Mouse (Mus musculus) adrenal gland, postnatal 36 days (tissue): ENCODE measurements around the gene Megf8. TPM values are rescaled to one million over a fixed set of nuclear protein-coding genes. Genes with fewer than 3 reads are reported as not detected.
"Not testable (repeated sequence)": the region's sequence is repeated elsewhere in the genome, so short reads cannot be mapped to it uniquely, and the experiment has no call there.

Experiments
- DNase-seq, 2 experiments: peaks; one replicate each; pipeline ENCODE4 v3.0.0; 2021; ENCODE audit warnings: mixed read lengths in 1 of 2
- total RNA-seq, 2 experiments: library from RNA; stranded (reverse); gene quantifications; 2 replicates each; pipeline ENCODE4 v1.2.3; 2021

The Megf8 gene
- total RNA-seq, 2 experiments from 2014 or later, result 43.7 to 51.3 TPM

DNA sequence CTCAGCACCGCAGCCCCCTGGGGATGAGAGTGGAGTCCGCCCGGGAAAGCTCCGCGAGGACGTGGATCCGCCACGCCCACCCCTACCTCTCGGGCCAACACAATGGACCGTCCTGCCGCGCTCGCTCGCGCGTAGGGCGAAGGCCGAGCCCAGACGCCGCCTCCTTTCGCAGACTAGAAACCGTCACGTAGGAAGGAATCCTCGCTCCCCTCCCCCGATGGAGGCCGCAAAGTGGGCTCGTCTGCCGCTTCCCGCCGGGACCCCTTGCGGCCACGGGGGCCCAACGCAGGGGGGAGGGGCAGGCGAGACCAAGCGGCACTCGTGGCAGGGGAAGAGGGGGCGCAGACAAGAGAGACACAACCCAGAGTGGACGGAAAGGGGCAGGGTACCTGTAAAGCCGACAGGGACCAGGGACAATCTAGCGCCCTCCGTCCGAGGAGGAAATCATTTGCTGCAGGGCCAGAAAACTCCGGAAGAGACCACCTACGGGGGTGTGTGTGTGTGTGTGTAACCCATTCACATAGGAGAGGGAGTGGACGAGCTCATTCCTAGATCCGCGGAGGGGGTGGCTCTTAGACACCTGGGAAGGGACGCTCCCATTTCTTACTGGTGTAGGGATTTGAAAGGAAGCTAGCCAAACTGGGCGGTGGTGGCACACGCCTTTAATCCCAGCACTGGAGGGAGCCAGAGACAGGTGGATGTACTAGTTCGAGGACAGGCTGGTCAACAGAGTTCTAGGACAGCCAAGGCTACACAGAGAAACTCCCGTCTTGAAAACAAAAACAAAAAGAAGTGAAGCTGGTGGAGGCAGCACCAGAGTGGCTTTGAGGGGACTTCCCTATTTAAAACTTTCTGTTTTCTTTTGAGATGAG lies 19.3 kb upstream of the Megf8 start, which contains the start of gene Pafah1b3:
TSS of gene Pafah1b3 (minus strand) at position 533 of the 872 bp plus-strand sequence.
- DNase-seq, result peak; percentile 77 to 83

DNA sequence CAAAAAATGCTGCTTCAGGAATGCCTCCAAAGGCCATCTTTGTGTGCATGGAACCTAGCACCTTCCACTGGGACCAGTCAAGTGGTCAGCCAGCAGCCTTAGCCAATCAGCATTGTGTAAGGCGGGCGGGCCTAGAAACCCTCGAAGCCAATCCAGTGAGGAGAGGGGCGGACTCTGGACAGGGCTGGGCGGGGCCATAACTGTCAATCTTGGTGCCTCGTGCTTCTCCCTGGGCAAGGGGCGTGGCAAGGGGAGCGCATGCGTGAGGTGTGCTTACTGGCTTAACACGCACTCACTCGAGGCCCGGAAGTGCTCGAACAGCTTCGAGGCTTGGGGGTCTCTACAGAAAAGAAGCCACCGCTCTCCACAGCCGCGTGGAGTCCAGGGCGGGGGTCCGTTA lies 15.9 kb upstream of the Megf8 start, which contains the start of gene Prr19:
TSS of gene Prr19 (plus strand) at position 349 of the 400 bp plus-strand sequence.
- no peak for DNase-seq

DNA sequence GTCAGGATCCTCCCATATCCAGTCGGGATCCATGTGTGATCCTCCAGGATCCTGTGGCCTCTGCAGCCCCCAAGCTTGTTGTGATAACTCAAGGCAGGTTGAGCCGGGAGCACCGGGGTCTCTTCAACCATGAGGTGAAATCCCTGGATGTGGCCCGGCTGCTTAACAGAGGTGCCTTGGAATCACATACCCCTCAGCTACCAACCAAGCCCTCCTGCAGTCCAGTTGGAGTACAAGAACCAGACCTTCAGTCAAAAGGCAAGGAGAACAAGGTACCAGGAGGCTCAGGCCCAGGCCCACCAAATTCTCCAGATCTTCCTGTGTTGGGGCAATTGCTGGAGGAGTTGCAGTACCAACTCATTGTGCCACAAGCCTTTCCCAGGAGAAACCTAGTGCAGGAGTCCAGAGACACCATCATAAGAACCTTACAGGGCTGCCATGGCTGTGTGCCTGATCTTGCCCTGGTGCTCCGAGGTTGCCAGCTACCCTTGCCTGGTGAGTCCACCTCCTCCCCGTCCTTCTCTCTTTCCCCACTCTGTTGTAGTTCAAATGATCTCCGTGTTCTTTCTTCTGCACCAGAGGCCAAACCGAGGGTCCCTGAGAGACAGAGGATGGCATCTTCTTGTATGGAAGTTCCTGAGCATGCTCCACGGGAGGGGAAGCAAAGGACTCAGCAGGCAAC lies 13.8 kb upstream of the Megf8 start:
- no peak for DNase-seq

DNA sequence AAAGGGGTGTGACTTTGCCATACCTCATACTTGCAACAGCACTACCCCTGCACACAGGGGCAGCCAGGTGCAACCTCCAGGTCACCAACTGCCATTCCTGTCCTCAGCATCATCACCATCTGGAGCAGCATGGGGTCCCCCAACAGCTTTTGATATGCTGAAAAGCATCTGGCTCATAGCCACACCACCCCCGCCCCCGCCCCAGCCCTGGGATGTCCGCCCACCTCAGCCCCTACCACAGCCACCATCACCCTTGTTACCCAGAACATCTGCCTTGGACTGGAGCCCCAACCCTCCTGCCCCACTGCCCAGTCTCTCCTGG lies 13.3 kb upstream of the Megf8 start:
- DNase-seq, result no peak

DNA sequence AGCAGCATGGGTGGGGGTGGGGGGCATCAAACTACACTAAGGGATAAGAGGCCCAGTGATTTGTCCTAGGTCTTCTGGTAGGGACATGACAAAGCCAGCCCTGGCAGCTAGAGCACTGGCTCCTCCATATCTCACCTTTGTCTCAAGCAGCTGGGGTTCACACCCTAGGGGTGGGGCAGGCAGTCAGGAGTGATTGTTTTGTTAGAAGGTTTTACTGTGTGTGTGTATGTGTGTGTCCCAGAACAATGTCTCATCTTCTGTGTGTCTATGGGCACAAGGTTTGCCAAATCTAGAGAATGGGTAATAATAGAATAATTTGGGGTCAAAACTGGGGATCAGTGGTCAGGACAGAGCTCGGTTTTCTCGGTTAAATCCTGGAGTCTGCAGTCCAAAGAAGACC lies 11.5 kb upstream of the Megf8 start:
- no peak for DNase-seq

DNA sequence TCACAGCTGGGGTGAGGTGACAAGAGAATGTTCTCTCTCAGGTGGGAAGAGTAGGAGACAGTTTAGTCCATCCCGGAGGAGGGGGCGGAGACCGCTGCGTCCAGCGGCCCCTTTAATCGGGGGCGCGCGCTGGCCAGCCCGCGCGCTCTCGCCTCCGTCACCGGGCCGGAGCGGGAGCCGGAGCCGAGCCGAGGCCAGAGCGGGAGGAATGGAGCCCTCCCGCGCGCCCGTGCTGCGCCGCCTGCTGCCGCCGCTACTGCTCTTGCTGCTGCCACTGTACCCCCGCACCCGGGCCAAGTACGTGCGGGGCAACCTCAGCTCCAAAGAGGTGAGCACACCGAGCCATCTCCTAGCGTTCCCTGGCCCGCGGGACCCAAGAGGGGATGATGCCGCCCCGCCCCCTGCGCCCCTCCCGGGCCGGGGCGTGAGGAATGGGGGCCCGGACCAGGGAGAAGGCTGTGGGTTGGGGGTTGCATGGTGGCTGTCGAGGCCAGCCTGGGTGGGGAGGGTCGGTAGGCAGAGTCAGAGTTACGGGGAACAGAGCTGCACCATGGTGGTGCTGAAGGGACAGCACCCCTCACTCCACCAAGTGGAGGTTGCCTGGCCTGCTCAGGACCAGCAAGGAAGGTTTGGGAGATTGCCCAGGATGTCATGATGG lies 10.9 kb upstream of the Megf8 start, which contains the start of gene Tmem145:
TSS of gene Tmem145 (plus strand) at position 151 of the 658 bp plus-strand sequence.
- peak; percentile 62 to 73 for DNase-seq

DNA sequence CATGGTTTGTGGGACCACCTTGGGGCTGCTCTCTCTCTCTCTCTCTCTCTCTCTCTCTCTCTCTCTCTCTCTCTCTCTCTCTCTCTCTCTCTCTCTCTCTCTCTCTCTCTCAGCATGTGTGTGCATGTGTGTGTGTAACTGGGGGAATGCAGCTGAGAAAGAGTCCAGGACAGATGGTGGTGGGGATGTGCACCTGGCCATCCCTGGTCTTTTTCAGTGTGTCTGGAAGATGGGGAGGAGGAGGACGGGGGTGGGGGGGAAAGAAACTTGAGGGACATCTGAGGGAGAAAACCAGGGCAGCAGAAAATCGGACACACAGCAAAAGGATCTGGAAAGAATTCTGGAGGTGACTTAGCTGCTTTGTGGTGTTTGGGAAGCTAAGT lies 10.4 kb upstream of the Megf8 start:
- no peak for DNase-seq

DNA sequence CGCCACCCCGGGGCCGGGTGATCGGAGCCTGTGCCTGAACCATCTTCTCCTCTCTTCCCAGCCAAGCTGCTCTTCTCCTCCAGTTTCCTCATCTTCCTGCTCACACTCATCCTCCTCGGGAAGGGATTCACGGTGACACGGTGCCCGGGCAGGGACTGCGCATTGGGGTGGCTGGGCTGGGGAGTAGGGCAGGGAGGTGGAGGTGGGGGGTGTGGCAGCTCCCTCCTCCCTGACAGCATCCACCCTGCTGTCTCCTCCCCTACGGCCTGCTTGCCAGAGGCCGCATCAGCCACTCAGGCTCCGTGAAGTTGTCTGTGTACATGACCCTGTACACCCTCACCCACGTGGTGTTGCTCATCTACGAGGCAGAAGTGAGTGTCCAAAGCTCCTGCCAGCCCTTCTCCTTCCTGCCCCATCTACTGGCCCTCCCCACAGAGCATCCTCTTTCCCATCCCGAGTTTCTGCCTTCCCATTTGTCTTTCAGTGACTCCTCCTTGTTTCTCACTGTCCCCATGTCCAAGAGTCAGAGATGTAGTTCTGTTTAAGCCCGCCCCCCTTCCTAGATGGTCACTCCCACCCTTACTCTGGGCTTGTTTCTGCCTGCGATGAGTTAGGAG lies 8.2 kb upstream of the Megf8 start:
- peak in 1 of 2 experiments; percentile 46 for DNase-seq

DNA sequence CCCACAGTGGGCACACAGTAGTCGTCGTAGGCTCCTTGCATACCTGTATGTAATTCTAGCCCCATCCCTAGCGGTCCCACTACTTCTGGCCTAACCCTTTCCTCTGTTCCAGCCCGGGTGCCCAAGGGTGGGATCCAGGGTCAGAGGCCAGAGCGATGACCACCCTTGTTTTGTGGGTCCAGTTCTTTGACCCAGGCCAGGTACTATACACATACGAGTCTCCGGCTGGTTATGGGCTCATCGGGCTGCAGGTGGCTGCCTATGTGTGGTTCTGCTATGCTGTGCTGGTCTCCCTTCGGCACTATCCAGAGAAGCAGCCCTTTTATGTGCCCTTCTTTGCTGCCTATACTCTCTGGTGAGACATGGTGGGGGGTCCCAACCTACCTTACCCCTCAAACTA lies 7.5 kb upstream of the Megf8 start:
- DNase-seq, result no peak

DNA sequence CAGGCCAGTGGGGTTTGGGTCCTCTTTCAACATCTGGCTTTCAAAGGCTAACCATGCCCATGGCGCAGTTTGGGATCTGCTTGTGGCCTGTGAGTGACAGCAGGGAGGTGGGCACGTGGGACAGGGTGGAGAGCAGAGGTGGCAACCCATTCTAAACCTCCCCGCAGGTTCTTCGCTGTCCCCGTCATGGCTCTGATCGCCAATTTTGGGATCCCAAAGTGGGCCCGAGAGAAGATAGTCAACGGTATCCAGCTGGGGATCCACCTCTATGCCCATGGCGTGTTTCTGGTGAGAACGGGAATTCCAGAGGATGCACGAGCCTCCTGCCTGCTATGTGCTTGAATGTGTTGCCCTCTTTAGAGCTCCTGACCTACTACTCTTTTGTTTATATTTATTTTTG lies 5.8 kb upstream of the Megf8 start:
- no peak for DNase-seq

DNA sequence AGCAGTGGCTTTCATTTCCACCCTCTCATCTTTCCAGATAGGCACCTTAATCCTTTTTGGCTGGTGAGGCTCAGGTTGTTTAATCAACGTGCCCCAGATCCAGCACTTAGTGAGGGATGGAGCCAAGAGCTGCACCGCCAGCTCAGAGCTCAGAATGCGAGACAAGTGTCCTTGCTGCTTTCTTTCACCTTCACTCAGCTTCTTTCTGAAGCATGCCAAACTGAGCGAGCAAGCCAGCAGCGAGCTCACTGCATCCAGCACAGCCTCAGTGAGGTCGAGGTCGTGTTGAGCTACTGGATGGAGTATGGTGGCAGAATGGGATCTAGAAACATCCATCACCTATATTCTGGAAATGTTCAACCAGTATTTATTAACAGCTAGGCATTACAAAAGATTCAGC lies 3.6 kb upstream of the Megf8 start:
- DNase-seq, result peak; percentile 23 to 39

DNA sequence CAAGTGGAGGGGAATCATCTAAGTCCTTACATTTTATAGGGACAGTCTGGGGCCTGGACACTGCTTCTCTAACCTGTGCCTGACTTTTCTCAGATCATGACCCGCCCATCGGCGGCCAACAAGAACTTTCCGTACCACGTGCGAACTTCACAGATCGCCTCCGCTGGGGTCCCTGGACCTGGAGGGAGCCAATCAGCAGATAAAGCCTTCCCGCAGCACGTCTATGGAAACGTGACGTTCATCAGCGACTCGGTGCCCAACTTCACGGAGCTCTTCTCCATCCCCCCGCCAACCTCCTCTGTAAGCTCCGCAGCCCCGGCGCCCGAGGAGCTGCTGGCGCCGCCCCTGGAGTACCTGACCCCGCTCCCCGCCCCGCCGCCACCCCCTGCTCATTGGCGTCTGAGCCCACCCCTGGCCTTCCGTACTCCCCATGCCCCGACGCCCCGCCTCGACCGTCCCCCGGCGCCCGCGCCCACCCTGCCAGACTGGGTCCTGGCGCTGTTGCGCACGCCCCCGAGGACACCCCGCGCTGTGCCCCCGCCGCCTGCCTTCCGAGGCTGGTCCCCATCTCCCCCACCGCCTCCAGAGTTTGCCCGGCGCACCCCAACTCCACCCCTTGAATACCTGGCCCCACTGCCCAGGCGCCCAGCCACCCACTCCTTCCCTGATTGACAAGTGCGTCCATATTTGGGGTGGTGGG lies 2.2 kb upstream of the Megf8 start:
- peak in 1 of 2 experiments; percentile 27 for DNase-seq

DNA sequence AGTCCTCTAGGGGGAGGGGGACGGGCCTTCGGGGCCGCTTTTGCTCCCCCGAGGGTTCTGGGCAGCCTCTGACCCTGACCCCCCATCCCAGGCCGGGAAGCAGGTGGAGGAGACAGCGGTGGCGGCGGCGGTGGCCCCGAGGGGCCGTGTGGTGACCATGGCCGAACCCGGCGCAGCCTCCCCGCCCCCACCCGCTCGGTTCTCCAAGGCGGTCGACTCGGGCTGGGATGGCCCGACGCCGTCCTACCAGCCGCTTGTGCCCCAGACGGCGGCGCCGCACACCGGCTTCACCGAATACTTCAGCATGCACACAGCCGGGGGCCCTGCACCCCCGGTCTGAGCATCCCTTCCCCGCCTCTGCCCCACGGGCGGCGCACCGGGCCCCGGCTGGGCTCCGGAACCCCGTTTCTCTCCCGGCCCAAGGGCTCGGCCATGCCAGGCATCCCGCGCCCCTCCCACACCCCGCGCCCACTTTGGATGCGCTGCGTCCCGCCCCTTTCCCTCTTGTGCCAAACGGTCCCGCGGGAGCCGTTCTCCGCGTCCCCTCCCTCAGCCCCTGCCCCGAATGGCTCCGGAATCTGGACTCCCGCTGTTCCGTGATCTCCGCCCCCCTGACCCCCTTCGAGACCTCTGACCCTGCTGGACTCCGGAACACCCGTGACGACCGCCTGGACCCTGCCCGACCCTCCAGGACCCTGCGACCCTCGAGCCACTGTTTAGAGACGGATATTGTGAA lies 1.5 kb upstream of the Megf8 start:
- DNase-seq, result peak; percentile 63 to 77

DNA sequence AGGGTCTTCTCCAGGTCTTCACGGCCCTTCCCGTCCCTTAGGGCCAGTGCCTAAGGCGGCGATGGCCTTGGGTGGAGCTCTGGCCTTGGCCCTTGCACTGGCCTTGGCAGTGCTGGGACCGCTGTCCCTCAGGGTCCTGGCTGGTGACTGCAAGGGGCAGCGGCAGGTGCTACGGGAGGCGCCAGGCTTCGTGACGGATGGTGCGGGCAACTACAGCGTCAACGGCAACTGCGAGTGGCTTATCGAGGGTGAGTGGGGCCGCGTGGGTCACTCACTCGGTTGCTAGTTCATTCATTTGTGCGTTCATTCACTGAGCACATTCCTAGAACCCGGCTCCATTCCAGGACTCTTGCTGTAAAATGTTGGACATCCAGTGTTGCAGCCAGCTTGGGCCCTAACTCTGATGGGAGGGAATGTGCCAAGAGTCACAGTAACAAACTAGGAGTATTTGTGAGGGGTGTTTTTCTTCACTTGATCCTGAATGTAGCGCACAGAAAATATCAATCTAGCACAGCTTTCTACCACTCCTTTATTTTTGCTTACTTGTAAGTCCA lies 559 bp downstream of the Megf8 start:
- peak; percentile 64 to 66 for DNase-seq

DNA sequence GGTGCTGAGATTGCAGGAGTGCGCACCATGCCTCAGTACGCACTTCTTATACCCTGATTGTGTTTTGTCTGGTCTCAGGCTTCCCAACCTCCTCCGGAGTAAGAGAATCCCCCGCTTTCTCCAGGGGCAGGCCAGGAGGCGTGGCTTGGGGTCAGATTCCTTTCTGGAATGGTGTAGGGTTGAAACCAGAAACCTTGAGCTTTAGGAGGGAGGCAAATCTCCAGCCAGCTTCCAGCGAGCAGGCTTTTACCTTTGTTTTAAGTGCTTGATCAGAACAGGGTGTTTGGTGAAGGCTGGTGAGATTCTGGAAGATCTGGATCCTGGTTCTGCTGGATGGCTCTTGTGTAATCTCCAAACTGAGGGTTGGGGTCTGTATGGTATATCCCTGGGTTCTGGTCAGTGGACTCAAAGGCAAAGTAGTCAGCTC lies 5.1 kb downstream of the Megf8 start:
- peak; percentile 56 to 59 for DNase-seq

DNA sequence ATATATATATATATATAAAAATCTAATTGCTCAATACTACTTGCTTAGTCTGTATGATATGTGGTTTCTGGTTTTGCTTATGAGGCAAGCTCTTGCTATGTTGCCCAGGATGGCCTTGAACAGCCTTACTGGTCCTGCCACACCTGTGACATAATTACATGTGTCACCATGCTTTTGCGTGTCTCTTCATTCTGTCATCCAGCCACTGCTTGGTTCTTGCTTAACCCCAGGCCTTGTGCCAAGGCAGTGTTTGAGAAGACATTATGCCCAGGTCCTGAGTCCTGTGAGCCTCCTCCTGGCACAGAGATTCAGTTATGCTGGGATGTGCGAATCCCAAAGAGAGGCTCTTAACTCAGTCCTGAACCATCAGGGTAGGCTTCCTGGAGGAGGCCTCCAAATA lies 6.3 kb downstream of the Megf8 start:
- peak; percentile 55 to 75 for DNase-seq

DNA sequence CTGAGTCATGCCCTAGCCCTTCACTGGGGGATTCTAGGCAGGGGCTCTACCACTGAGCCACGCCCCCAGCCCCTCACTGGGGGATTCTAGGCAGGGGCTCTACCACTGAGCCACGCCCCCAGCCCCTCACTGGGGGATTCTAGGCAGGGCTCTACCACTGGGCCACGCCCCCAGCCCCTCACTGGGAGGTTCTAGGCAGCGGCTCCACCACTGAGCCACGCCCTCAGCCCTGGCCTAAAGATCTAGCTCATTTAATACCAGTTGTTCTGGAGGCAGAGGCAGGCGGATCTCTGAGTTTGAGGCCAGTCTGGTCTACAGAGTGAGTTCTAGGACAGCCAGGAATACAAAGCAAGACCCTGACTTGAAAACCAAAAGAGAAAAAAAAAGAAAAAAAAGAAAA lies 8.5 kb downstream of the Megf8 start:
- not testable (repeated sequence) for DNase-seq

DNA sequence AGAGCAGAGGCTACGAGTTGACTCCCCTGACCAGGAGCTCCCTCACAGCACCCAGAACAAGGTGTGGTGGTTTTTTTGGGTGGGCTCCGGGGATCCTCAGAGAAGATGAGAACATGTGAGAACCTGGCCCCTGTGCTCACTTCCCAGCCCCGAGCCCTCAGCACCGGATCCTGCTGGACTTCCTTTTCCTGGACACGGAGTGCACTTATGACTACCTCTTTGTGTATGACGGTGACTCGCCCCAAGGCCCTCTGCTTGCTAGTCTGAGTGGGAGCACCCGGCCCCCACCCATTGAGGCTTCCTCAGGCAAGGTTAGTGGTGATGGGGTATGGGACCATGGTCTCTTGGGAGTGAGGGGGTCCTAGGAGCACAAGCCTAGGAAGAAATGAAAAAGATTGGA lies 9.3 kb downstream of the Megf8 start:
- peak in 1 of 2 experiments; percentile 30 for DNase-seq

DNA sequence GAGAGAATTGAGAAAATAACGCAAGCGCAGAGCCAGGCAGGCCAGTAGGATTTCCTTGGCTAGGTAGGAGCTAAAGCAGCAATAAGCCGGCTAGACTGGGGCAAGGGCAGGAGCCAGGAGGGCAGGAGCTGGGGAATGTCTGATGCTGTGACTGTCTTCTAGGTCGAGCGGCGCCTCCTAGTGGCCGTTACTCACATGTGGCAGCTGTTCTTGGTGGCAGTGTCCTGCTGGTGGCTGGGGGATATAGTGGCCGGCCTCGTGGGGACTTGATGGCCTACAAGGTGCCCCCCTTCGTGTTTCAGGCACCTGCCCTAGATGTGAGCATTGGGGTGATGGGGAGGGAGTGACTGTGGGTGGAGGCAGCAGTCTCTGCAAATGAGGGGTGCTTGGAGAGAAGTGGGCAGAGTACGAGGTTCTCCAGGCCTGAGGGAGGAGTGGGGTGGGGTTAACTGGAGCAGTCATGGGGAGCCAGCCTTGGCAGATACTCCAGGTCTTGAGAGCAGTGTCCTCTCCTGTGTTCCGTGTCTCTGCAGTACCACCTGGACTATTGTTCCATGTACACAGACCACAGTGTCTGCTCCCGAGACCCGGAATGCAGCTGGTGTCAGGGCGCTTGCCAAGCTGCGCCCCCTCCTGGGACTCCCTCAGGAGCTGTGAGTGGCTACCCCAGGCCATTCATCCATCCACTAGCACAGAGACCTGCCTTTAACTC lies 16.8 kb downstream of the Megf8 start:
- peak; percentile 77 to 80 for DNase-seq

DNA sequence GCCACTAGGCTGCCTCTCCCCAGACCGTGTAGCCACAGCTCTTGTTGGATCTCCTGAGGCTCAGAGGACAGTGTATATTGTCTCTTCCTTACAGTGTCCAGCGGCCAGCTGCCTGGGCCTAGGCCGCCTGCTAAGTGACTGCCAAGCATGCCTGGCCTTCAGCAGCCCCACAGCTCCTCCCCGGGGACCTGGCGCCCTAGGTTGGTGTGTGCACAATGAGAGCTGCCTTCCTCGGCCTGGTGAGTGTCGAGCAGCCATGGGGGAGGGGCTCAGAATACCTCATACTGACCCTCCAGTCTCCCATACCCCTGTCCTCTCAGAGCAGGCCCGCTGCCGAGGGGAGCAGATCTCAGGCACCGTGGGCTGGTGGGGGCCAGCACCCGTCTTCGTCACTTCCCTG lies 17.5 kb downstream of the Megf8 start:
- peak in 1 of 2 experiments; percentile 18 for DNase-seq
